Mouse (Mus musculus) stomach, postnatal 0 days (tissue): Measurements from ENCODE around the gene Negr1.

Experiments
- CTCF ChIP-seq: IDR thresholded peaks from 2 replicates; pipeline ENCODE4 v1.5.1; 2016; ENCODE audit warnings: antibody characterized with exemption, low read depth, mild to moderate bottlenecking, moderate library complexity
- EP300 ChIP-seq: optimal IDR thresholded peaks from 2 replicates; pipeline ENCODE3; 2016; ENCODE audit warnings: antibody characterized with exemption

DNA sequence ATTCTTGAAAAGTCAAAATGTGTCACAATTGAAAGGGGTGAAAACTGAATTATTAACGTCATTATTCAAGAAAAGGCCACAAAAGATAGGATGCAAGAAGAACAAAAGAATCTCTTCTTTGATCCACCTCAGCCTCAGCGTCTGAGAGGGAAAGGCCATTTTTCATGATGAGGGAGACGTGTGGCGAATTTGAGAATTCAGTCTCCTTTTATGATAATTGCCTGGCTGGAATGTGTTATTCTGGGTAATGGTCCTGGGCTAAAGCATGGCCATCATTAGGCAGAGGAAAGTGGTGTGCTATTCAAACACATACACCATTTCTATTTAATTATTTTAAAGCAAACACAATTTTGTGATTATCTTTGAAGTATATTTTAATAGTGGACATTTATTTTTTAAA is 663.3 kb downstream of the Negr1 start:
- TF ChIP-seq CTCF (no peak), EP300 (no peak)
